Mouse (Mus musculus) skeletal muscle tissue, adult 2 months (tissue): ENCODE results near the gene Gm3376.
"Not testable (repeated sequence)": the region's sequence is repeated elsewhere in the genome, so short reads cannot be mapped to it uniquely, and the experiment has no call there.

Experiments used
- DNase-seq: peaks from one replicate; pipeline ENCODE4 v3.0.0-alpha.2; 2012; ENCODE audit warnings: low read depth, low spot score

The Gm3376 gene

DNA sequence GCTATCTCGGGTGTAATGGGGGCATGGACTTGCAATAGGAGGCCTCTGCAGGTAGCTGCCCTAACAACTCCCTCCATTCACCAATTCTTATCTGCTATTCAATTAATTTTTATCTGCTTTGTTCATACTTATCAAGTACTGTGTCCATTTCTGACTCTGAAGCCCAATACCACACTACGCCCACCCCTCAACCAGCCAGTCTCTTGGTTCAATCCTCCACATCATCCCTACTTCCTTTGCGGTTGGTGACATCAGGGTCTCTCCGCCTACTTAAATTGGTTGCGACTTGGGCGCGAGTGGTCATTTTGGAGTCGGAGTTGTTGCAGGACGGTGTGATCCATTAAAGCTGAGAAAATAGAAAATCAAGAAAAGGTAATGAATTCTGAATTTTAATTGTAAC is at the start of gene Gm3376:
Gm3376 (plus strand) TSS at position 301 of the 400 bp plus-strand sequence.
- not testable (repeated sequence) for DNase-seq
